Mouse (Mus musculus) embryonic facial prominence, embryonic 13.5 days (tissue): ENCODE data around the gene Draxin. TPM values are rescaled to one million over a fixed set of nuclear protein-coding genes. Genes with fewer than 3 reads are reported as not detected.

Experiments
- ATAC-seq: fragments of 200-750 bp; cut with Nextera tagmentation; 2 replicates; pipeline ENCODE4 v1.8.0; 2017; ENCODE audit warnings: low read depth; ENCODE audit not compliant: insufficient number of reproducible peaks, insufficient read depth, low FRiP score, low TSS enrichment
- H3K27ac ChIP-seq: fragments of 300-500 bp; sonication (generic); 2 replicates; pipeline ENCODE4 v1.5.1; 2015; ENCODE audit warnings: moderate library complexity, mild to moderate bottlenecking, inconsistent platforms
- H3K27me3 ChIP-seq: fragments of 300-500 bp; sonication (generic); 2 replicates; pipeline ENCODE4 v1.6.1; 2015; ENCODE audit warnings: mild to moderate bottlenecking, inconsistent platforms
- H3K36me3 ChIP-seq: fragments of 300-500 bp; sonication (generic); 2 replicates; pipeline ENCODE4 v1.6.1; 2015; ENCODE audit warnings: mild to moderate bottlenecking, inconsistent platforms
- H3K4me1 ChIP-seq: fragments of 300-500 bp; sonication (generic); 2 replicates; pipeline ENCODE4 v1.6.1; 2015; ENCODE audit warnings: inconsistent platforms
- H3K4me2 ChIP-seq: fragments of 300-500 bp; sonication (generic); 2 replicates; pipeline ENCODE4 v1.6.1; 2015; ENCODE audit warnings: moderate library complexity, mild to moderate bottlenecking, inconsistent platforms
- H3K4me3 ChIP-seq: fragments of 300-500 bp; sonication (generic); 2 replicates; pipeline ENCODE4 v1.5.1; 2015; ENCODE audit warnings: mild to moderate bottlenecking, inconsistent platforms
- H3K9ac ChIP-seq: fragments of 300-500 bp; sonication (generic); 2 replicates; pipeline ENCODE4 v1.6.1; 2015; ENCODE audit warnings: mild to moderate bottlenecking, inconsistent platforms
- H3K9me3 ChIP-seq: fragments of 300-500 bp; sonication (generic); 2 replicates; pipeline ENCODE4 v1.6.1; 2016; ENCODE audit warnings: inconsistent platforms
- WGBS: fragments of 180-500 bp; shearing (Covaris S2); methylation state at CpG from one replicate; pipeline ENCODE4 v1.1.7; 2015; ENCODE audit warnings: mixed read lengths; 5-methylcytosine and 5-hydroxymethylcytosine counted together
- polyA plus RNA-seq: library from polyadenylated mRNA; unstranded; fragments of >200 nt; fragmentation: Nextera tagmentation; extraction: Ambion mirVana; gene quantifications from 2 replicates; pipeline ENCODE4 v1.2.1, GENCODE M21; 2015

Gene Draxin
- polyA plus RNA-seq, 1 experiment from 2014 or later, result 1.1 TPM

DNA sequence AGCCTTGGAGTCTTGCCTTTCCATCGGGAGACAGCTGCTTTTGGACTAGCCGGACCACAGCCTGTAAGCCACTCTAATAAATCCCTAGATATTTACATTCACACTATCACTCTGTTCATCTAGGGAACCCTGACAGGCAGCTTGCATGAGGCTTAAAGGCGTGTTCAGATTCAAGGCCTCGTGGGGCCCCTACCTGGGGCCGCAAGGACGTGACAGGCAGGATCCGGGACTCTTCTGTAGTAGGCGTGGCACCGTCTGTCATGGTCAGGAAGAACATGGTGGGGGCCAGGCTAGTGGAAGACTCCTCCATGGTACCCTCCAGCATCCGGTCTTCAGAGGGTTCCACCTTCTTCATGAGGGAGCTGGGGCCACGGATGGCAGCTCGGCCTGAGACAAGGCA lies 18.0 kb downstream of the Draxin start:
- Histone ChIP-seq H3K27me3 (no peaks in the 10 kb centered on the region; the same call in none of the 2 replicates), H3K4me3 (no peak overlapping the region), H3K27ac (no peak overlapping the region), H3K9ac (no peak overlapping the region), H3K4me1 (peaks cover 10% of the 10 kb centered on the region), H3K36me3 (no peaks in the 10 kb centered on the region), H3K4me2 (no peak overlapping the region), H3K9me3 (no peaks in the 10 kb centered on the region)
- 80% methylated on average over 12 of the region's 12 CpGs for WGBS
- no peak for ATAC-seq

DNA sequence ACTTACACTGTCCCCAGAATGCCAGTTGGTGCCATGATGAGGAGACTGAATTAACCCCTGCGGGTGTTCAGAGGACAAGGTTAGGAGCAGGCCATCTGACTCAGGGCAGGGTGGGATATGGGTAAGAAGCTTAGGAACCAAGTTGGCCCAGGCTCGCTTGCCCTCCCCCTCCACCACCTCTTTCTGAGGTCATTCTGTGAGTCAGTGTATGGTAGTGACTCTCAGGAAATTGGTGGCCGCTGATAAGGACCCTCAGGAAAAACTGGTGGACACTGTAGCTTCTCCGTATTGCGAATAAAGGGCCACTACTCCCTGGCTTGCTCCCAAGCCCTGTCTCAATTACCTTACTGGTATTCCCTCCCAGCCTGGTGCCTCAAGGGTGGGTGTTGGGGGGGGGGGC lies 21.3 kb downstream of the Draxin start:
- Histone ChIP-seq H3K4me1 (no peaks in the 10 kb centered on the region), H3K4me3 (no peak overlapping the region), H3K36me3 (no peaks in the 10 kb centered on the region), H3K9me3 (no peaks in the 10 kb centered on the region), H3K27ac (no peak overlapping the region), H3K4me2 (no peak overlapping the region), H3K9ac (no peak overlapping the region), H3K27me3 (no peaks in the 10 kb centered on the region)
- 86% methylated on average over 5 of the region's 5 CpGs for WGBS
- no peak for ATAC-seq

DNA sequence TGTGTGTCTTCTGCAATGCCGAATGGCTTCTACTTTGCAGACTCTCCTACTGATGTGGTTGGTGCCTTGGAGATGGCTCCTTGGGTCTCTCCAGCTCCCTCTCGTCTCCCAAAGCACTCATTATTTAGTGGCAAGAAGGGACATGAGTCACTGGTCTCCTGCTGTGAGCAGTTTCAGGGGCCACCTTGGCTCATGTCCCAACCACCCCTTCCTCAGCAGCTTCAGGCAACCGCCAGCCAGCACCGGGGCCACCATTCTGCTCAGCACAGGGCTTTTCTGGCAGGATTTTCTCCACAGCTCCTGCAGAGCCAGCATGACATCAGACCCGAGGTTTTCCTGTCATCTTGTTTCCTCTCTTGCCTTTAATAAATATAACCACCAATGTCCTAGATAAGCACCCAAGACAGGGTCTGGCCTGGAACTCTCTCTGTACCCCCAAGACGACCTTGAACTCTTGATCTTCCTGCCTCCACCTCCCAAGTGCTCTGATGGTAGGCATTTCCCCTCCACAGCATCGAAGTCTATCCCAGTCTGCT lies 21.9 kb downstream of the Draxin start:
- Histone ChIP-seq H3K36me3 (no peaks in the 10 kb centered on the region), H3K9me3 (no peaks in the 10 kb centered on the region), H3K9ac (no peak overlapping the region), H3K4me3 (no peak overlapping the region), H3K4me2 (no peak overlapping the region), H3K27ac (no peak overlapping the region), H3K27me3 (no peaks in the 10 kb centered on the region), H3K4me1 (no peaks in the 10 kb centered on the region)
- 67% methylated on average over 7 of the region's 7 CpGs for WGBS
- ATAC-seq, result no peak

DNA sequence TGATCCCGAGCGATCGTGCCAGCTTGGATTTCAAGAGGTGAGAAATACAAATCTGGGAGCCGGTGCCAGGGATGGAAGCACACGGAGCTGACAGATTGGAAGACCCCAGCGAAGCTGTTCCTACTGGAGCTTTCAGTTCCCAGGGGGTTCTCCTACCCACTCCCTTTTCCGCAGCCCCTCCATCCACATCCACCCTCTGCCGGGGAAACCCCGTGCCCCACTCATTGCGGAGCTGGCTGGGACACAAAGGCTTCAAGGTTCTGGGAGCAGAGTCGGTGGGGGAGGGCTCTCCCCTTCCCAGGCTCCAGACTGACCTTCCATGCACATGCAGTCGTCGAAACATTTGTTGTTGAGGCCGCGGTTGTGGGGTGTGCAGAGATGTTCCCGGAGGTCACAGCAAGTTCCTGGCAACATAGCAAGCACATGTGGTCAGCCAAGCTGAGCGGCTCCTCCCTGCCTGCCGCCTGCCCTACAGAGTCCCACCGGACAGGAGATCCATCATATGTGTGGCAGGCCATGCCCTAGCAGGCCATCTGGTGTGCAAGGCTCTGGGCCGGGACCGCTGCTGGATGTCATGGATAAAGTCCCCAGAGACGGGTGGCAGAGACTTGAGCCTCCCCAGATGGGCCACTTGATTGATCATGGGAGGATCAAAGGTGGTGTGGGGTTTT lies 22.7 kb downstream of the Draxin start:
- 69% methylated on average over 22 of the region's 22 CpGs for WGBS
- no peak overlapping the region for H3K9ac ChIP-seq

DNA sequence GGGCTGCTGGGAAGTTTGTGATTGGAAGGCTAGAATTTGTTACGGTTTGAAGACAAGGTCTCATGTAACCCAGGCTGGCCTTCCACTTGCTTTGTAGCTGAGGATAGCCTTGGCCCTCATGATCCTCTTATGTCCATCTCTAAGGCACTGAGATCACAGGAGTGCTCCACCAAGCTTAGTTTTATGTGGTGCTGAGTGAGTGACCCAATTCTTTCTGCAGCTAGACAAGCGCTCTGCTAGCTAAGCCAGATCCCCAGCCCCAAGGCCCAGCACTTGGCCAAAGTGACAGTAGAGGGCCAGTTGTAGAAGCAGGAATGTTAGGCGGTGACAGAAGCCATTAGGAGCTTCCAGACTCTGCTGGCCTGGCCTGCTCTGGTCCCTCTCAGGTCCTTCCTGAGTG lies 26.4 kb downstream of the Draxin start:
- Histone ChIP-seq H3K9ac (no peak overlapping the region), H3K36me3 (no peaks in the 10 kb centered on the region), H3K27ac (no peak overlapping the region), H3K4me1 (peaks cover 12% of the 10 kb centered on the region), H3K27me3 (peaks cover 8% of the 10 kb centered on the region), H3K9me3 (no peaks in the 10 kb centered on the region), H3K4me2 (no peak overlapping the region), H3K4me3 (no peak overlapping the region)
- 74% methylated on average over 3 of the region's 3 CpGs for WGBS
- ATAC-seq, result no peak

More for the DNA sequence above, 22.7 kb downstream of the Draxin start:
- H3K4me2 ChIP-seq, result no peak overlapping the region
- no peak overlapping the region for H3K4me3 ChIP-seq
- H3K9me3 ChIP-seq, result no peaks in the 10 kb centered on the region
- H3K4me1 ChIP-seq, result no peaks in the 10 kb centered on the region
- ATAC-seq, result no peak
- H3K27ac ChIP-seq, result no peak overlapping the region
- H3K36me3 ChIP-seq, result no peaks in the 10 kb centered on the region
- no peaks in the 10 kb centered on the region for H3K27me3 ChIP-seq

DNA sequence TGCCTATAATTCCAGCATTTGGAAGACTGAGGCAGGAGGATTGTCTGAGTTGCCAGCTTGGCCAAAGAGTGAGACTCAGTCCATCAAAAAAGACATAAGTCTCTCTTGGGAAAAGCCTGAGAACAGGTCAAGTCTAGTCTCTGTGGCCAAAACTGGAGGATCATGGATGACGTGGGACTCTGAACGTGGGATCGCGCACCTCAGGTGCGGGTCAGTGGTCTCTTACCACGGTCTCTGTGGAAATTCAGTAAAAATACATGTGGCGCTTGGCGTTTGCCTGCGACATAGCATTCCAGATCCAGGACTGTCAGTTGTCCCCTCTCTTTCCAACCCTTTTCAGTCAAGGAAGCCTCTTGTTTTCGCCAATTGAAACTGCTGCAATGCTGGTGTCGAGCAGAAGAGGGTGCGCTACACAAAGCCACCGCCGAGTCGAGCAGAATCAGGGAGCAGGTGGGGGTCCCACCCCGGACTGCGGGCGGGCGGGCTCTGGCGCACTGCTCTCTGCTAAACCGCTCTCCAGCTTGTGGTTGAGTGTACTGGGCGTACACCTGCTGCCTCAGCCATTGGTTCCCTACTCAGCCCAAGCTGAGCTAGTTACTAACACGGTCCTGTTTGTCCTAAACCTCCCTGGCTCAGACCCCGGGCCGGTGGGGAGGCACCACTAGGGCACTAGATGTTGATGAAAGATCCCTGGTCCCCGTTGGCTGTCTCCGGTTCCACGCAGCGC lies 28.5 kb downstream of the Draxin start:
- peak overlapping the region; percentile 57 for H3K4me2 ChIP-seq
- 16% methylated on average over 29 of the region's 29 CpGs for WGBS
- peak overlapping the region; percentile 55 for H3K9ac ChIP-seq

DNA sequence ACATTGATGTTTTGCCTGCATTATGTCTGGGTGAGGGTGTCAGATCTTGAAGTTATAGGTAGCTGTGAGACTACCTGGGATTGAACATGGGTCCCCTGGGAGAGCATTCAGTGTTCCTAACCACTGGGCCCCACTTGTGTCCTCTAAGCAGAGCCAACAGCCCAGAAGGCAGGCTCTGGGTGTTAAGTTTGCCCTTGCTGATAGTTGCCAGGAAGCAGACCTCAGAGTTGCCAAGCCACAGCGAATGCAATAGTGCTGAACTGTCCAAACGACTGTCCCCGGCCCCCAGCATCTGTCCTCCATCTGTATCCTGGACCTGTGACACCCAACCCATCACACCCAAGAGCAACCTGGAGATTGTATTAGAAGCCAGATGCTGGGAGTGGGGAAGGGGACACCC lies 31.8 kb downstream of the Draxin start:
- Histone ChIP-seq H3K4me1 (peaks cover 12% of the 10 kb centered on the region), H3K27me3 (peaks cover 8% of the 10 kb centered on the region), H3K9ac (no peak overlapping the region), H3K36me3 (no peaks in the 10 kb centered on the region), H3K9me3 (no peaks in the 10 kb centered on the region), H3K27ac (no peak overlapping the region), H3K4me2 (no peak overlapping the region), H3K4me3 (no peak overlapping the region)
- ATAC-seq, result no peak
- WGBS, result 83% methylated on average over 3 of the region's 3 CpGs

More for the DNA sequence above, 28.5 kb downstream of the Draxin start:
- peak; percentile 81; the same call in 1 of the 2 replicates for ATAC-seq
- H3K9me3 ChIP-seq, result no peaks in the 10 kb centered on the region
- peaks cover 8% of the 10 kb centered on the region for H3K27me3 ChIP-seq
- H3K4me1 ChIP-seq, result peaks cover 12% of the 10 kb centered on the region
- no peak overlapping the region for H3K27ac ChIP-seq
- no peaks in the 10 kb centered on the region for H3K36me3 ChIP-seq
- peak overlapping the region; percentile 27 for H3K4me3 ChIP-seq

DNA sequence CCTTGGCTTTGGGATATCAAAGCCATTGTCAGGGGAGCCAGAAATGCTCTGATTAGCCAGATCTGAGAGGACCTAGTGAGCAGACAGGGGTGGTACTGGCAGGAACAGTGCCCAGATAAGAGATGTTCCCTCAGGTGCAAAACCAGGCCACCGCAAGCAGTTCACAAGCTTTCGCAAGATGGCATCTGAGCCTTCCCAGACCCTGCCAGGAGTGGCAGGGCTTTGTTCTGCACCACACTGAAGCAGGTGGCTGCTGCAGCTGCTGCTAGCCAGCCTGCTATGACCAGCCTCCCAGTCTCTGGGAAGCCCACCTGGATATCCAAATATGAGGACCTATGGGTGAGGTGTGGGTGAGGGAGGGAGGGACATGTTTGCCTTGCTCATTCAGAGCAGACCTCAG lies 32.6 kb downstream of the Draxin start:
- Histone ChIP-seq H3K36me3 (no peaks in the 10 kb centered on the region), H3K9me3 (no peaks in the 10 kb centered on the region), H3K4me1 (peaks cover 12% of the 10 kb centered on the region), H3K27me3 (peaks cover 8% of the 10 kb centered on the region), H3K27ac (no peak overlapping the region), H3K4me3 (no peak overlapping the region), H3K9ac (no peak overlapping the region), H3K4me2 (no peak overlapping the region)
- 90% methylated on average over 2 of the region's 2 CpGs for WGBS
- no peak for ATAC-seq

DNA sequence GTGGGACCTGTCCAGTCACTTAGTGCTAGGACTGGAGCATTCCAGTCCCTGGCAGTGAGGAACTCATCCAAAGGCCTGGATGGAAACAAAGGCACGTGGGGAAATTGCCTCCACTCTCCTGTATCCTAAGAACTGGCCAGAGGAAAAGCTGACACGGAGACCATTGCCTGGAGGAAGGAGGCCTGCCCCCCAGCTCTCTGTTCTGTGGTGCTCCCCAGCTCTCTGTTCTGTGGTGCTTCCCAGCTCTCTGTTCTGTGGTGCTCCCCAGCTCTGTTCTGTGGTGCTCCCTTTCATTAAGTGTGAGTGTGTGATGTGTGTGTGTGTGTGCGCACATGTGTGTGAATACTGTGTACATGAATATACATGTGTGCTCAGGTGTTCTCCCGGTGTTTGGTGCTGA lies 35.4 kb downstream of the Draxin start:
- Histone ChIP-seq H3K4me2 (no peak overlapping the region), H3K9ac (no peak overlapping the region), H3K4me1 (no peaks in the 10 kb centered on the region), H3K9me3 (no peaks in the 10 kb centered on the region), H3K27ac (no peak overlapping the region), H3K4me3 (no peak overlapping the region), H3K36me3 (no peaks in the 10 kb centered on the region), H3K27me3 (no peaks in the 10 kb centered on the region)
- no peak for ATAC-seq
- WGBS, result 70% methylated on average over 4 of the region's 4 CpGs

DNA sequence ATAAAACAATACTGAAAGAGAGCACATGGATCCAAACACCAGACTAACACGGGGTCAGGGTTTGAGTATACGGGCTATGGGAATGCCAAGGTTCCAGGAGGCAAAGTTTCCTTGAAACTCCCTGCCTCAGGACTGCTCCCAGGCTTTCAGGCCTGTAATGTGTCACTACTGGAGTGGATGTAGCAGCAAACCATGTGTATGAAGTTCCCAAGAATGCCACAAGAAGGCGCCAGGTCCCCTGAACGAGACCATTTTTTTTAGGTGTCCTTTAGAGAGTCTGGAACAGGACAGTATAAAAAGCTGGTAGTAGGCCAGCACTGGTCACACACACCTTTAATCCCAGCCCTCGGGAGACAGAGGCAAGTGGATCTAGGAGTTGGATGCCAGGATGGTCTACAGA lies 36.3 kb downstream of the Draxin start:
- Histone ChIP-seq H3K9me3 (no peaks in the 10 kb centered on the region), H3K36me3 (no peaks in the 10 kb centered on the region), H3K27ac (no peak overlapping the region), H3K4me2 (no peak overlapping the region), H3K9ac (no peak overlapping the region), H3K4me3 (no peak overlapping the region), H3K4me1 (no peaks in the 10 kb centered on the region), H3K27me3 (no peaks in the 10 kb centered on the region)
- no peak for ATAC-seq
- WGBS, result 86% methylated on average over 5 of the region's 5 CpGs

DNA sequence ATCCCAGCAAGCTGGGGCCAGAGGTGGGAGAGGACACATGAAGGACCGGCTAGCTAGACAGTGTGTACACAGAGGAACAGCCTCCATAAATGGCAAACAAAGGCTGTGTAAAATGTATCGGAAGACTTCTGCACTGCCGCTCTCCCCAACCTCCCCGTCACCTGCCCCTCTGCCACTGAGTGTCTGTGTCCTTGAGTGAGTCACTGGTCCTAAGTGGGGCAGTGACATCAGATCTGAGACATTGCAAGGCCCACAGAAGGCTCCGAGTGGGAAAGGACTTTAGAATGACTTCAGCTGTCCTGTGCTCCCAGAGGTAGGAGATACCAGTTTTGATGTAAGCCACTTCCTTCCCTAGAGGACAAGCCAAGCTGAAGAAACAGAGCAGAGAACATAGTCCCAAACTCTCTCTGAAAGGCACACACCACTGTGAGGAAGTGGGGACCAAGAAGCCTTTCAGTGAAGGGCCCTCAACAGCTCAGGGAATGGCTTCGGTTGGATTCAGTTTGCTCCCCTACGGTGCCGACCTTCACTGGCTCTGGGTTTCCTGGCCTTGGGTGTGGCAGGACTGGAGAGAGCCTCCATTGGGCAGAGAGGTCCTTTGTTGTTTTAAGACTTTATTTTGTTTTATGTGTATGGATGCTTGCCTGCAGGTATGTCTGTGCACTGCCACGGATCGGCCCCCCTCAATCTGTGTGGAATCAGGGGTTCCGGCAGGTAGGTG lies 37.8 kb downstream of the Draxin start:
- 89% methylated on average over 11 of the region's 11 CpGs for WGBS
- H3K27me3 ChIP-seq, result no peaks in the 10 kb centered on the region
- H3K9me3 ChIP-seq, result no peaks in the 10 kb centered on the region
- H3K4me2 ChIP-seq, result no peak overlapping the region
- H3K9ac ChIP-seq, result no peak overlapping the region
- no peak overlapping the region for H3K27ac ChIP-seq
- H3K4me1 ChIP-seq, result peaks cover 4% of the 10 kb centered on the region
- ATAC-seq, result no peak
- no peak overlapping the region for H3K4me3 ChIP-seq
- H3K36me3 ChIP-seq, result no peaks in the 10 kb centered on the region
